Mouse (Mus musculus) MEL (cell line): ENCODE results near the gene 1700016K19Rik.

Experiments
- CTCF ChIP-seq, 3 experiments: IDR thresholded peaks in 2 of 3; conservative IDR thresholded peaks in 1 of 3; 2 replicates each; pipeline ENCODE4 v1.5.1; 2011 to 2012; ENCODE audit warnings: low read length in 3 of 3, low read depth in 2 of 3, mild to moderate bottlenecking in 2 of 3, improper control_type of control experiment in 1 of 3, inconsistent platforms in 1 of 3, mixed read lengths in 1 of 3, moderate library complexity in 1 of 3; ENCODE audit not compliant: control insufficient read depth in 1 of 3, insufficient read depth in 1 of 3, poor library complexity in 1 of 3, severe bottlenecking in 1 of 3
- ELF1 ChIP-seq: IDR thresholded peaks from 2 replicates; pipeline ENCODE4 v1.6.1; 2014; ENCODE audit warnings: low read depth, mild to moderate bottlenecking, inconsistent platforms, low read length, improper control_type of control experiment, moderate library complexity
- GATA1 ChIP-seq: IDR thresholded peaks from 2 replicates; pipeline ENCODE4 v1.6.1; 2011; ENCODE audit warnings: low read depth, low read length, improper control_type of control experiment
- MAZ ChIP-seq: IDR thresholded peaks from 2 replicates; pipeline ENCODE4 v1.6.1; 2012; ENCODE audit warnings: low read depth, mild to moderate bottlenecking, inconsistent platforms, low read length, improper control_type of control experiment
- MXI1 ChIP-seq: IDR thresholded peaks from 2 replicates; pipeline ENCODE4 v1.6.1; 2011; ENCODE audit warnings: mild to moderate bottlenecking, low read depth, low read length, improper control_type of control experiment
- POLR2A ChIP-seq, 2 experiments: IDR thresholded peaks; 2 replicates each; pipeline ENCODE4 v1.6.1; 2011 to 2012; ENCODE audit warnings: low read length in 2 of 2, mild to moderate bottlenecking in 2 of 2, control low read depth in 1 of 2, improper control_type of control experiment in 1 of 2, low read depth in 1 of 2, moderate library complexity in 1 of 2; ENCODE audit not compliant: control insufficient read depth in 1 of 2, insufficient read depth in 1 of 2, poor library complexity in 1 of 2
- TAL1 ChIP-seq: IDR thresholded peaks from 2 replicates; pipeline ENCODE4 v1.6.1; 2012; ENCODE audit warnings: mild to moderate bottlenecking, inconsistent platforms, low read length, moderate library complexity, mixed read lengths
- USF1 ChIP-seq: IDR thresholded peaks from 2 replicates; pipeline ENCODE4 v1.6.1; 2014; ENCODE audit warnings: low read depth, mild to moderate bottlenecking, inconsistent platforms, low read length, improper control_type of control experiment, moderate library complexity
- ZC3H11A ChIP-seq: IDR thresholded peaks from 2 replicates; pipeline ENCODE4 v1.6.1; 2012; ENCODE audit warnings: low read depth, mild to moderate bottlenecking, inconsistent platforms, low read length, improper control_type of control experiment
- ZNF384 ChIP-seq: IDR thresholded peaks from 2 replicates; pipeline ENCODE4 v1.6.1; 2012; ENCODE audit warnings: low read depth, mild to moderate bottlenecking, inconsistent platforms, low read length, improper control_type of control experiment

GRCm38 (mm10) chr11:76028072-76028465, 28.4 kb downstream of the 1700016K19Rik start:
- no peak for TF ChIP-seq MXI1
- no peak for TF ChIP-seq ELF1
- TF ChIP-seq POLR2A (IDR thresholded peaks at IDR 0.05; ENCODE audit: control insufficient read depth in 1 of 2, insufficient read depth in 1 of 2, low read depth in 1 of 2, low read length in 2 of 2, poor library complexity in 1 of 2) = no peak
- no peak for TF ChIP-seq ZC3H11A
- no peak for TF ChIP-seq GATA1
- TF ChIP-seq USF1 = no peak
- TF ChIP-seq MAZ = no peak
- TF ChIP-seq ZNF384 = no peak
- no peak for TF ChIP-seq TAL1
- no peak for TF ChIP-seq CTCF (IDR thresholded peaks at IDR 0.05 in 2 of 3, conservative IDR thresholded peaks at IDR 0.05 in 1 of 3; ENCODE audit: control insufficient read depth in 1 of 3, insufficient read depth in 1 of 3, low read depth in 2 of 3, low read length in 3 of 3, poor library complexity in 1 of 3, severe bottlenecking in 1 of 3)
